Mouse (Mus musculus) embryonic facial prominence, embryonic 15.5 days (tissue): ENCODE measurements around the gene Pih1d1. TPM values are rescaled to one million over a fixed set of nuclear protein-coding genes. Genes with fewer than 3 reads are reported as not detected.

Source experiments
- ATAC-seq: fragments of 200-750 bp; cut with Nextera tagmentation; 2 replicates; pipeline ENCODE4 v1.8.0; 2017; ENCODE audit warnings: low read depth, moderate TSS enrichment; ENCODE audit not compliant: insufficient number of reproducible peaks, low FRiP score, low TSS enrichment
- H3K27ac ChIP-seq: fragments of 300-500 bp; sonication (generic); replicated peaks from 2 replicates; pipeline ENCODE4 v1.5.1; 2015; ENCODE audit warnings: mild to moderate bottlenecking, inconsistent platforms
- H3K27me3 ChIP-seq: fragments of 300-500 bp; sonication (generic); 2 replicates; pipeline ENCODE4 v1.6.1; 2015; ENCODE audit warnings: inconsistent platforms
- H3K36me3 ChIP-seq: fragments of 300-500 bp; sonication (generic); 2 replicates; pipeline ENCODE4 v1.6.1; 2015; ENCODE audit warnings: mild to moderate bottlenecking, inconsistent platforms
- H3K4me1 ChIP-seq: fragments of 300-500 bp; sonication (generic); 2 replicates; pipeline ENCODE4 v1.6.1; 2015; ENCODE audit warnings: inconsistent platforms
- H3K4me2 ChIP-seq: fragments of 300-500 bp; sonication (generic); replicated peaks from 2 replicates; pipeline ENCODE4 v1.6.1; 2015; ENCODE audit warnings: mild to moderate bottlenecking, inconsistent platforms
- H3K4me3 ChIP-seq: fragments of 300-500 bp; sonication (generic); replicated peaks from 2 replicates; pipeline ENCODE4 v1.5.1; 2015; ENCODE audit warnings: mild to moderate bottlenecking, inconsistent platforms
- H3K9ac ChIP-seq: fragments of 300-500 bp; sonication (generic); 2 replicates; pipeline ENCODE4 v1.6.1; 2015; ENCODE audit warnings: inconsistent platforms
- H3K9me3 ChIP-seq: fragments of 300-500 bp; sonication (generic); replicated peaks from 2 replicates; pipeline ENCODE4 v1.6.1; 2016; ENCODE audit warnings: inconsistent platforms
- WGBS: fragments of 180-500 bp; shearing (Covaris S2); methylation state at CpG from one replicate; pipeline ENCODE4 v1.1.7; 2015; 5-methylcytosine and 5-hydroxymethylcytosine counted together
- polyA plus RNA-seq: library from polyadenylated mRNA; unstranded; fragments of >200 nt; fragmentation: Nextera tagmentation; extraction: Ambion mirVana; gene quantifications from 2 replicates; pipeline ENCODE4 v1.2.1, GENCODE M21; 2015

Pih1d1 gene
- polyA plus RNA-seq, 1 experiment from 2014 or later, result 87.5 TPM

DNA sequence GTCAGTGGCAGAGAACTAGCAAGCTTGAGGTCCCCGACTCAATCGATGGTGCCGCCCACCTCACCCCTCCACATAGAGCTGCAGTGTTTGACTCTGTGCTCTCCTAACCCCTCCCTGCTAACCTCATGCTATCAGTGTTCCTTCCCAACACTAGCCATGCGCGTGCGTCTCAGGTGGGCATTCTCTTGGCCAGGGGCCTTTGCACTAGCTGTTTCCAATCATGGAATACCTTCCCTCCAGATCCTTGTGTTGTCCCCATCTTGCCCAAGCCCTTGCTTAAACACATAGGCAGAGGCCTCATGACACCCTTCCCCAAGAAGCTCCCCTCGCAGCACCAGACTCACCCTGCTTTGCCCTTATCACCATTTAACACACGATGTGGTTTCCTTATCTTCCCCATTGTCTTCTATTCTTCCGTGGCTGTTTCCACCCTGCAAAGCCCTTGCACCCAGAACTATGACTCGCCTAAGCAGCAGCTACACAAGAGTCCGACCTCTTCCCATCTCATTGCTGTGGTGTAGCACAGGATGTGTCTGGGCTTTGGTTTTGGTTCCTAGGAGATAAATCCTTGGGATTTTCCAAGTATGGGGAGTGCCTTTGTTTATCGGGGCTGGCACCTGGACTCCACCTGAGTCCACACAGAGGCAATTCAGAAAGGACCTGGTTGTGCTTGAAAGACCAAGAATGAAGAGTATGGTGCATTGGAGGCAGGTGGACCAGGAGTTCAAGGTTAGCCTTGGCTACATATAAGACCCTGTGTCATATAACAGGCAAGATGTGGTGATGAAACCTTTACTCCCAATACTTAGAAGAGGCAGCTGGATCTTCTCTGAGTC is 16.7 kb upstream of the Pih1d1 start:
- Histone ChIP-seq H3K4me3 (no peak overlapping the region), H3K9me3 (no peaks in the 10 kb centered on the region), H3K9ac (no peak overlapping the region), H3K4me1 (peaks cover 10% of the 10 kb centered on the region; the same call in 1 of the 2 replicates), H3K36me3 (peaks cover 13% of the 10 kb centered on the region), H3K27ac (no peak overlapping the region), H3K27me3 (no peaks in the 10 kb centered on the region), H3K4me2 (no peak overlapping the region)
- ATAC-seq, result no peak
- WGBS, result 77% methylated on average over 12 of the region's 12 CpGs

DNA sequence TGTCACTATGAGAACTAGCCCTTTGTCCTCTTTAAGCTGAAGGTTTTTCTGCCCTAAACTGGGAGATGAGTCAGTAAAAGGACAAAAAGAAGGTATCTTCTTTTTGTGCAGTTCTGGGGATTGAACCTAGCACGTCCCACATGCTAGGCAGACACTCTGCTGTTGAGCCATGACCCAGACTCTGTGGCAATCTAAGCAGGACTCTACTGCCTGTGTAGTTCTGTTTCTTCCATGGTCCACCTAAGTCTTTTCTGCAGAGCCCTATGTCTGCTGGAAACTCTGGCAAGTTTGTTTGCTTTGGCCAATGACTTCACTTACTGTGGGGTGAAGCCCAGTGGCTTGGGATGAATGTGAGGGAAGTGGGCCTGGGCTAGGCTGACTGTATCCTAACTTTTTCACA is 15.7 kb upstream of the Pih1d1 start:
- peaks cover 10% of the 10 kb centered on the region; the same call in 1 of the 2 replicates for H3K4me1 ChIP-seq
- no peaks in the 10 kb centered on the region for H3K9me3 ChIP-seq
- no peak overlapping the region for H3K4me2 ChIP-seq
- H3K27ac ChIP-seq, result no peak overlapping the region
- H3K27me3 ChIP-seq, result no peaks in the 10 kb centered on the region
- H3K9ac ChIP-seq, result no peak overlapping the region
- WGBS, result 83% methylated on average over 1 of the region's 1 CpGs
- ATAC-seq, result no peak
- H3K36me3 ChIP-seq, result peaks cover 22% of the 10 kb centered on the region
- no peak overlapping the region for H3K4me3 ChIP-seq

DNA sequence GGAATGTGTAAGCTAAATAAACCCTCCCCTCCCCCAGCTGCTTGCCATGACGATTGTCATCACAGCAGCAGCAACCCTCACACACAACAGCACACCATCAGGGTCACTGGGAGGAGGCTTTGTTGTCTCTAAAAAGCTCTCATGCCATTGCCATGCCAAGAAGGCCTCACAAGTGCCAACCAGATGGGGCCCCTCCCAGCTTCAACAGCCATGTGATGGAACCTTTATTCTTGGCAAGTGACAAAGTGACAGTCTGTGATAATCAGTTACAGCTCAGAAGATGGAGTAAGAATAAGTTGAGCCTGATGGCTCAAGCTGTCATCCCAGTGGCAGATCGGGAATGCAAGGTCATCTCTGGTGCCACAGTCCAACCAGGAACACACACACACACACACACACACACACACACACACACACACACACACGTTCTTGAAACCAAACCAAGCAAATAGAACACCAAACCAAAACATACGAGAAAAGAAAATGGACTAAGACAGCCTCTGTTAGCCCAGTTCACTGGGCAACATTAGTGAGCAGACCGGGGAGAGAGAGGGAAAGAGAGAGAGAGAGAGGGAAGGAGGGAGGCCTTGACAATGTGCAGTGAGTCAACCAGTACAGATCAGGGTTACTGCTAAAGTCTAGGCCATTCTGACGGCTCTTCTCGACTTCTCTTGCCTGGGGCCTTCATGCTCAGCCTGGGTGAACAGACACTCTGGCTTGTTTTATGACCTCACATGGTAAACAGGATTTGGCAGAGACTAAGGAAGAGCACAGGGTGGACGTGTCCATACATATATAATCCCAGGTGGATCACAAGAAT is 14.0 kb upstream of the Pih1d1 start:
- no peak for ATAC-seq
- WGBS, result 64% methylated on average over 8 of the region's 8 CpGs
- no peak overlapping the region for H3K27ac ChIP-seq
- peaks cover 4% of the 10 kb centered on the region; the same call in 1 of the 2 replicates for H3K4me1 ChIP-seq
- no peak overlapping the region for H3K4me2 ChIP-seq
- H3K27me3 ChIP-seq, result no peaks in the 10 kb centered on the region
- H3K9ac ChIP-seq, result no peak overlapping the region
- H3K9me3 ChIP-seq, result no peaks in the 10 kb centered on the region
- peaks cover 39% of the 10 kb centered on the region for H3K36me3 ChIP-seq
- H3K4me3 ChIP-seq, result no peak overlapping the region

DNA sequence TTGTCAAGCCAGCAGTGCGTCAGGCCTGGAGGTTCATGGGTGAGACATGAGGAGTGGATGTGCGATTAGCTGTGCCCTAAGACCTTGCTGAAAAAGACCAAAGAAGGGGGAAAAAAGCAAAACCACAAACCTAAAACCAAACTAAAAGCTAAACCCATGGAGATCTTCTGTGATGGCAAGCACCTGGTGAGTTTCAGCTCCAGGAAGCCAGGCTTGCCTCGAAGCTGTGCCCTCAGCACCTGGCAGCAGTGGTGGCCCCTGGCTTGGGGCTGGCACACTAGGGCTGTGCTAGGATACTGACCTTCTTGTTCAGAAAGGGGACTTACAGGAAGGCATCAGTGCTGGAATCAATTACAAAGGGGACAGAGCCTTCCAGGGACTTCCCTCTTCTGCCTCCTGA is 12.8 kb upstream of the Pih1d1 start:
- Histone ChIP-seq H3K36me3 (peaks cover 51% of the 10 kb centered on the region), H3K9me3 (no peaks in the 10 kb centered on the region), H3K27ac (no peak overlapping the region), H3K4me3 (no peak overlapping the region), H3K4me1 (no peaks in the 10 kb centered on the region; the same call in 1 of the 2 replicates), H3K9ac (no peak overlapping the region), H3K27me3 (no peaks in the 10 kb centered on the region), H3K4me2 (no peak overlapping the region)
- 91% methylated on average over 3 of the region's 3 CpGs for WGBS
- no peak for ATAC-seq

DNA sequence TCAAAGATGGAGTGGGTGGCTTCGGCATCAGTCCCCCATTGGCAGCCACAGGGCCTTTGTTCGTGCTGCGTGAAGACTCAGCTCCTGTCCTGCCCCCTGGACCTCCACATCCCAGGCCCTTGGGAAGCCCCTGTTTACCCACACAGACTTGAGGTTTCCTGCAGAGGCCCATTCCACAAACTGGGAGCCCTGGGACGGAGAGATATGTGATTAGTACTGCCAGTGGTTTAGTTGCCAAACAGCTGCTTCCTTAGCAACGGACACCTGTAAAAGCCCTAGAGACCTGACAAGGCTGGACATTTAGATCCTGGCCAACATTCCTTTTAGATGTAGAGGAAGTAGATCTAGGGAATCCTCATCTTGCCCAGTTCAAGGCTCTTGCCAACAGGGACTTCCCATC is 12.2 kb upstream of the Pih1d1 start:
- Histone ChIP-seq H3K27ac (no peak overlapping the region), H3K9ac (no peak overlapping the region), H3K9me3 (no peaks in the 10 kb centered on the region), H3K36me3 (peaks cover 56% of the 10 kb centered on the region), H3K4me1 (no peaks in the 10 kb centered on the region; the same call in 1 of the 2 replicates), H3K4me2 (no peak overlapping the region), H3K27me3 (no peaks in the 10 kb centered on the region), H3K4me3 (no peak overlapping the region)
- no peak for ATAC-seq
- 81% methylated on average over 5 of the region's 5 CpGs for WGBS

DNA sequence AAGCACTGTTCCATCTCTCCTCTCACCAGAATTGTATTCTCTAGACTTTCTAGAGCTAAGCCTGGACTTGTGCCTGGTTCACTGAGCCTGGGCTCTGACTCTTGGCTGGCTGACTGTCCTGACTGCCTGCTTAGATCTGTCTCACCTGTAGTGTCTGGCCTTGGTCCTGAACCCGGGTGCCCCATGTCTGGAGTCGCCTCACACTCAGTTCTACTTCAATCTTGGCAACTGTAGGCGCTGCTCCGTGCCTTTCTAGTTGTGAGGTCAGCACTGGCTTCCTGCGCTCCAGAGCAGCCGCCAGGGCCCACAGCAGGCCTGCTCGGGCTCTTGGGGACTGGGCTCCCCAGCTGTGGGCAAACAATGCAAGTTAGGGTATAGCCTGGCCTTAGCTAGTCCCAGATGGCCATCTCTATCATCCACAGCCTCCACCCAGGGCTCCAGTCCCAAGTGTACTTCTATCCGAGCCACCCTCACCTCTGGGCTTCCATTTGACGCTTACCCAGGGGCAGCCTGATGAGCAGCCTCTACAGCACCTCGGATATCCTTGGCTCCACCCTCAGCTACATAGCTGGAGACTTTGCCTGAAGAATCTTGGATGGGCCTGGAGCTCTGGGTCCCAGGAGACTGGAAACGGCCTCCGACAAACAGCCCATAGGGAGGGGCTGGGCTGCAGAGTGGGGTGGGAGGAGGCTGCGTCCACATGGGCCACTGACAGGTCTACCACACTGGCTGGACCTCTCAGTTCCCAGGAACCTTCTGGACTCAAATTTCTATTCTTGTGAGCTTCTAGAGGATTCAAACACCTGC is 9.5 kb upstream of the Pih1d1 start:
- H3K4me3 ChIP-seq, result no peak overlapping the region
- H3K27ac ChIP-seq, result no peak overlapping the region
- no peaks in the 10 kb centered on the region for H3K27me3 ChIP-seq
- no peaks in the 10 kb centered on the region for H3K9me3 ChIP-seq
- no peak overlapping the region for H3K9ac ChIP-seq
- H3K4me1 ChIP-seq, result no peaks in the 10 kb centered on the region; the same call in 1 of the 2 replicates
- ATAC-seq, result no peak
- H3K4me2 ChIP-seq, result no peak overlapping the region
- WGBS, result 88% methylated on average over 13 of the region's 13 CpGs
- peaks cover 62% of the 10 kb centered on the region for H3K36me3 ChIP-seq

DNA sequence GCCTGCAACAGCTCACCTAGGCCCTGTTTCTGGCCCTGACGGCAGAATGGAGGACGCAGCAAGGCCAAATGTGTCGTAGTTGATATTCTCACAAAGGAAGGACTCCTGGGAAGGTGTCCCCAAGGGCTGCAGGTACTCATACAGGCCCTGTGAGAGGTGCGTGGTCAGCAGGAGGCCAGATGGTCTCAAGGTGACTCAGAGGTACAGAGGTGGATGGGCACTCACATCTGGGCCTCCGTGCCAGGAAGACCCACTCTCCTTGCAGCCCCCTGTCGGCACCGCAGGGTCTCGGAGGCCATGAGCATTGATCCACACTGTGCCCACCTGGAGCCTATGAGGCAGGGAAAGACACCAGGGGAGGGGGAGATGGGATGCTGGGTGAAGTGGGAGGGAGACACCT is 8.6 kb upstream of the Pih1d1 start:
- Histone ChIP-seq H3K4me2 (no peak overlapping the region), H3K27ac (no peak overlapping the region), H3K9me3 (no peaks in the 10 kb centered on the region), H3K27me3 (no peaks in the 10 kb centered on the region), H3K36me3 (peaks cover 62% of the 10 kb centered on the region), H3K9ac (no peak overlapping the region), H3K4me1 (peaks cover 1% of the 10 kb centered on the region; the same call in 1 of the 2 replicates), H3K4me3 (no peak overlapping the region)
- ATAC-seq, result no peak
- WGBS, result 96% methylated on average over 8 of the region's 8 CpGs

DNA sequence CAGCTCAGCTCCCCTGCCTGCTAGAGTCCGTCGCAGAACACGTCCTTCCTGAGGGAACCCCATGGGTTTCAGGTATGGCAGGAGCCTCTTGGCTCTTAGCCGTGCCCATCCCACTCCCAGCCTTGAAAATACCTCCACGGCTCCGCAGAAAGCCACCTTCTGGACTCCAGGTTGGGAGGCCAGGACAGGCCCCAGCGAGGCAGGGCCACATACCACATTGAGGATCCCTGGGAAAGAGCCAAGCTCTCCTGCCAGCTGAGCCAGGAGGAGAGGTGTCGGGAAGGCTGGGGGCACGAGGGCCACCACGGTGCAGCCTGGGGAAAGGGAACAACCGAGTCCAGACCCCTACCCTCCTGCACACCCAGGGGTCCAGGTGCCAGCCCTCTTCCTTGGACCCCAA is 6.8 kb upstream of the Pih1d1 start:
- ATAC-seq, result no peak
- H3K36me3 ChIP-seq, result peaks cover 51% of the 10 kb centered on the region
- 90% methylated on average over 11 of the region's 11 CpGs for WGBS

DNA sequence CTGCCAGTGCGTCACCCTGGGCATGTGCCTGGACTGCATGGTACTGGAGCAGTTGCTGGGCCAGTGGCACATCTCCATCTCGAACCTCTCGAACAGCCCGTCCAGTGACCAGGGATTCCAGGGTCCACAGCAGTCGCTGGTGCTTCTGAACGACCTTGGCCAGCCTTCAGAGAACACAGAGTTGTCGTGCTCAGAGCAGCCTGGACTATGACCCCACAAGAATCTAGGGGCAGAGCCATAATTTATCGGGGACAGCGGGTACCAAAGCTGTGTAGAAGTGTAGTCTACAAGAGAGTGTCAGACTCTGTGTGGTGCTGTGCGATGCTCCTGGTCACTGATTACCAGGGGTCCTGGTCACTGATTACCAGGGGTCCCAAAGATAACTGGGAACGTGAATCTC is 6.2 kb upstream of the Pih1d1 start:
- peaks cover 17% of the 10 kb centered on the region for H3K4me1 ChIP-seq
- H3K27me3 ChIP-seq, result no peaks in the 10 kb centered on the region
- H3K36me3 ChIP-seq, result peaks cover 44% of the 10 kb centered on the region
- no peak overlapping the region for H3K4me2 ChIP-seq
- ATAC-seq, result no peak
- H3K27ac ChIP-seq, result no peak overlapping the region
- H3K9me3 ChIP-seq, result no peaks in the 10 kb centered on the region
- WGBS, result 89% methylated on average over 11 of the region's 11 CpGs
- H3K9ac ChIP-seq, result no peak overlapping the region
- no peak overlapping the region for H3K4me3 ChIP-seq

More for the DNA sequence above, 6.8 kb upstream of the Pih1d1 start:
- H3K4me1 ChIP-seq, result peaks cover 17% of the 10 kb centered on the region
- no peaks in the 10 kb centered on the region for H3K27me3 ChIP-seq
- no peaks in the 10 kb centered on the region for H3K9me3 ChIP-seq
- no peak overlapping the region for H3K27ac ChIP-seq
- no peak overlapping the region for H3K9ac ChIP-seq
- H3K4me3 ChIP-seq, result no peak overlapping the region
- H3K4me2 ChIP-seq, result no peak overlapping the region

DNA sequence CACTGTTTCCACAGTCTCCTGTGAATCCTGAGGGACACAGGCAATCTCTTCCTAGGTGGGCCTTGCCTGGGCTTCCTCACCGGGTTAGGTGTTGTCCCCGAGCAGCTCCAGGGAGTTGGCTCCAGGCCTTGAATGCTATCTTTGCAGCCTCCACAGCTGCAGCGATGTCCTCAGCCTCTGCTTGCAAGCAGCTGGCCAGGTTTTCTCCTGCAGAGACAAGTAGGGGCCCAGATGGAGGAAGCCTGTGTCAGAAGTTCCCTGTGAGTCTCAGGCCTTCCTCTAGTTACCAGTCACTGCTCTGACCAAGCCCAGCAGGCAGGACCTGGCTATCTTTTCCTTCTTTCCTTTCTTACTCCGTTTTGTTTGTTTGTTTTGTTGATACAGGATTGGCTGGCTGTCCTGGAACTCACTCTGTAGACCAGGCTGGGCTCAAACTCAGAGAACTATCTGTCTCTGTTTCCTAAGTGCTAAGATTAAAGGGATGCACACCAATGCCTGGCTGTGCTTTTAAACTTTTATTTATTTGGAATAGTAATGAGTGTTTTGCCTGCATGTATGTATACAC is 5.5 kb upstream of the Pih1d1 start:
- H3K27ac ChIP-seq, result no peak overlapping the region
- H3K4me1 ChIP-seq, result peaks cover 17% of the 10 kb centered on the region
- no peaks in the 10 kb centered on the region for H3K9me3 ChIP-seq
- no peak overlapping the region for H3K4me3 ChIP-seq
- WGBS, result 63% methylated on average over 4 of the region's 4 CpGs
- no peak for ATAC-seq
- H3K27me3 ChIP-seq, result no peaks in the 10 kb centered on the region
- H3K36me3 ChIP-seq, result peaks cover 38% of the 10 kb centered on the region
- no peak overlapping the region for H3K9ac ChIP-seq
- no peak overlapping the region for H3K4me2 ChIP-seq
